Mouse (Mus musculus) retina, adult 2 months (tissue): Measurements from ENCODE around the gene Rap1gap.
A peak's percentile ranks its signal among the peaks of the same experiment; 100 is the strongest.

ENCODE experiments used
- DNase-seq: peaks from one replicate; pipeline ENCODE4 v3.0.0-alpha.2; 2012; ENCODE audit warnings: low read depth, low spot score

Rap1gap gene

GRCm38 (mm10) chr4:137722692-137723427, 58.3 kb downstream of the Rap1gap start:
- peak; percentile 47 for DNase-seq

GRCm38 (mm10) chr4:137723527-137723926, 59.0 kb downstream of the Rap1gap start:
- DNase-seq = no peak

GRCm38 (mm10) chr4:137724212-137724611, 59.7 kb downstream of the Rap1gap start:
- DNase-seq = no peak

- no peak for DNase-seq
Measured at GRCm38 (mm10) chr4:137724766-137725165, 60.2 kb downstream of the Rap1gap start.

- no peak for DNase-seq
Measured at GRCm38 (mm10) chr4:137725541-137726145, 61.1 kb downstream of the Rap1gap start.

- no peak for DNase-seq
Measured at GRCm38 (mm10) chr4:137726739-137727505, 62.4 kb downstream of the Rap1gap start.

GRCm38 (mm10) chr4:137727506-137728187, 63.1 kb downstream of the Rap1gap start:
- no peak for DNase-seq

GRCm38 (mm10) chr4:137728399-137729154, 64.1 kb downstream of the Rap1gap start:
- DNase-seq = no peak

- no peak for DNase-seq
Measured at GRCm38 (mm10) chr4:137729155-137729855, 64.8 kb downstream of the Rap1gap start.

GRCm38 (mm10) chr4:137730134-137730533, 65.6 kb downstream of the Rap1gap start:
- DNase-seq = peak; percentile 76

GRCm38 (mm10) chr4:137730757-137731156, 66.2 kb downstream of the Rap1gap start:
- DNase-seq = no peak

- DNase-seq = no peak
Measured at GRCm38 (mm10) chr4:137731891-137732290, 67.4 kb downstream of the Rap1gap start.

- DNase-seq = no peak
Measured at GRCm38 (mm10) chr4:137732361-137732760, 67.8 kb downstream of the Rap1gap start.

- no peak for DNase-seq
Measured at GRCm38 (mm10) chr4:137732962-137733361, 68.4 kb downstream of the Rap1gap start.

GRCm38 (mm10) chr4:137733459-137733858, 68.9 kb downstream of the Rap1gap start:
- no peak for DNase-seq

- DNase-seq = no peak
Measured at GRCm38 (mm10) chr4:137736220-137736701, 71.7 kb downstream of the Rap1gap start.

GRCm38 (mm10) chr4:137737760-137738159, 73.2 kb downstream of the Rap1gap start:
- no peak for DNase-seq

- DNase-seq = peak; percentile 55
Measured at GRCm38 (mm10) chr4:137739151-137739923, 74.8 kb downstream of the Rap1gap start.

- no peak for DNase-seq
Measured at GRCm38 (mm10) chr4:137740350-137740749, 75.8 kb downstream of the Rap1gap start.

GRCm38 (mm10) chr4:137743791-137744190, 79.3 kb downstream of the Rap1gap start:
- no peak for DNase-seq
